Mouse (Mus musculus) MEL (cell line): ENCODE results near the gene Cdca7l. TPM values are rescaled to one million over a fixed set of nuclear protein-coding genes. Genes with fewer than 3 reads are reported as not detected.
"Not testable (repeated sequence)": the region's sequence is repeated elsewhere in the genome, so short reads cannot be mapped to it uniquely, and the experiment has no call there.

ENCODE experiments used
- DNase-seq: peaks from one replicate; pipeline ENCODE4 v3.0.0; 2011; ENCODE audit warnings: low read depth, low spot score
- H3K27ac ChIP-seq: 2 replicates; pipeline ENCODE4 v1.5.1; 2012; ENCODE audit warnings: low read depth, mild to moderate bottlenecking, control low read depth, low read length, moderate library complexity; ENCODE audit not compliant: control insufficient read depth
- H3K27me3 ChIP-seq, 2 experiments: fragments of 150-350 bp in 1 of 2; sonication (generic) in 1 of 2; 2 replicates each; pipeline ENCODE4 v1.6.1; 2012; ENCODE audit warnings: low read length in 2 of 2, mild to moderate bottlenecking in 2 of 2, improper control_type of control experiment in 1 of 2, moderate library complexity in 1 of 2; ENCODE audit not compliant: insufficient read depth in 2 of 2, control insufficient read depth in 1 of 2
- H3K36me3 ChIP-seq, 2 experiments: 2 replicates each; pipeline ENCODE4 v1.6.1; 2012 to 2014; ENCODE audit warnings: low read length in 2 of 2, improper control_type of control experiment in 1 of 2, inconsistent platforms in 1 of 2, mild to moderate bottlenecking in 1 of 2; ENCODE audit not compliant: insufficient read depth in 2 of 2, control insufficient read depth in 1 of 2
- H3K4me1 ChIP-seq, 2 experiments: fragments of 150-350 bp in 1 of 2; sonication (generic) in 1 of 2; 2 replicates each; pipeline ENCODE4 v1.6.1; 2012; ENCODE audit warnings: low read length in 2 of 2, improper control_type of control experiment in 1 of 2, mild to moderate bottlenecking in 1 of 2; ENCODE audit not compliant: insufficient read depth in 2 of 2, control insufficient read depth in 1 of 2
- H3K4me3 ChIP-seq, 2 experiments: fragments of 150-350 bp in 1 of 2; sonication (generic) in 1 of 2; 2 replicates each; pipeline ENCODE4 v1.5.1; 2012; ENCODE audit warnings: low read depth in 2 of 2, low read length in 2 of 2, mild to moderate bottlenecking in 2 of 2, moderate library complexity in 2 of 2, control low read depth in 1 of 2, improper control_type of control experiment in 1 of 2; ENCODE audit not compliant: control insufficient read depth in 1 of 2, insufficient read depth in 1 of 2
- H3K79me2 ChIP-seq: 2 replicates; pipeline ENCODE4 v1.6.1; 2012; ENCODE audit warnings: mild to moderate bottlenecking, low read length, moderate library complexity; ENCODE audit not compliant: control insufficient read depth, poor library complexity, insufficient read depth
- H3K9ac ChIP-seq: 2 replicates; pipeline ENCODE4 v1.6.1; 2012; ENCODE audit warnings: low read depth, mild to moderate bottlenecking, control low read depth, low read length, moderate library complexity; ENCODE audit not compliant: control insufficient read depth, poor library complexity, severe bottlenecking
- H3K9me3 ChIP-seq: fragments of 150-350 bp; sonication (generic); replicated peaks from 2 replicates; pipeline ENCODE4 v1.6.1; 2012; ENCODE audit warnings: mild to moderate bottlenecking, low read length, improper control_type of control experiment, moderate library complexity; ENCODE audit not compliant: insufficient read depth
- BHLHE40 ChIP-seq: IDR thresholded peaks from 2 replicates; pipeline ENCODE4 v1.6.1; 2012; ENCODE audit warnings: low read depth, mild to moderate bottlenecking, inconsistent platforms, low read length, improper control_type of control experiment, borderline replicate concordance
- CHD2 ChIP-seq: IDR thresholded peaks from 2 replicates; pipeline ENCODE4 v1.6.1; 2011; ENCODE audit warnings: low read length, improper control_type of control experiment
- CTCF ChIP-seq, 3 experiments: IDR thresholded peaks in 2 of 3; conservative IDR thresholded peaks in 1 of 3; 2 replicates each; pipeline ENCODE4 v1.5.1; 2011 to 2012; ENCODE audit warnings: low read length in 3 of 3, low read depth in 2 of 3, mild to moderate bottlenecking in 2 of 3, improper control_type of control experiment in 1 of 3, inconsistent platforms in 1 of 3, mixed read lengths in 1 of 3, moderate library complexity in 1 of 3; ENCODE audit not compliant: control insufficient read depth in 1 of 3, insufficient read depth in 1 of 3, poor library complexity in 1 of 3, severe bottlenecking in 1 of 3
- ELF1 ChIP-seq: IDR thresholded peaks from 2 replicates; pipeline ENCODE4 v1.6.1; 2014; ENCODE audit warnings: low read depth, mild to moderate bottlenecking, inconsistent platforms, low read length, improper control_type of control experiment, moderate library complexity
- GABPA ChIP-seq: IDR thresholded peaks from 2 replicates; pipeline ENCODE4 v1.6.1; 2012; ENCODE audit warnings: low read depth, mild to moderate bottlenecking, inconsistent platforms, low read length, improper control_type of control experiment, moderate library complexity
- GATA1 ChIP-seq: IDR thresholded peaks from 2 replicates; pipeline ENCODE4 v1.6.1; 2011; ENCODE audit warnings: low read depth, low read length, improper control_type of control experiment
- JUND ChIP-seq: IDR thresholded peaks from 2 replicates; pipeline ENCODE4 v1.6.1; 2011; ENCODE audit warnings: low read depth, mild to moderate bottlenecking, improper control_type of control experiment, low read length
- KAT2A ChIP-seq: conservative IDR thresholded peaks from 2 replicates; pipeline ENCODE4 v1.6.1; 2012; ENCODE audit warnings: low read depth, low read length, improper control_type of control experiment, inconsistent platforms
- MAFK ChIP-seq: IDR thresholded peaks from 2 replicates; pipeline ENCODE4 v1.6.1; 2011; ENCODE audit warnings: low read depth, mild to moderate bottlenecking, low read length, improper control_type of control experiment, borderline replicate concordance
- MAX ChIP-seq: IDR thresholded peaks from 2 replicates; pipeline ENCODE4 v1.6.1; 2011; ENCODE audit warnings: low read length, improper control_type of control experiment
- MEF2A ChIP-seq: IDR thresholded peaks from 2 replicates; pipeline ENCODE4 v1.6.1; 2014; ENCODE audit warnings: low read depth, mild to moderate bottlenecking, inconsistent platforms, low read length, improper control_type of control experiment; ENCODE audit not compliant: poor library complexity, insufficient replicate concordance, severe bottlenecking; ENCODE audit errors: extremely low read depth
- MXI1 ChIP-seq: IDR thresholded peaks from 2 replicates; pipeline ENCODE4 v1.6.1; 2011; ENCODE audit warnings: mild to moderate bottlenecking, low read depth, low read length, improper control_type of control experiment
- MYC ChIP-seq: IDR thresholded peaks from 2 replicates; pipeline ENCODE4 v1.6.1; 2011; ENCODE audit warnings: low read depth, mild to moderate bottlenecking, low read length, improper control_type of control experiment, moderate library complexity
- NELFE ChIP-seq: IDR thresholded peaks from 2 replicates; pipeline ENCODE4 v1.6.1; 2011; ENCODE audit warnings: low read depth, low read length, improper control_type of control experiment
- NRF1 ChIP-seq: IDR thresholded peaks from 2 replicates; pipeline ENCODE4 v1.6.1; 2014; ENCODE audit warnings: low read depth, mild to moderate bottlenecking, inconsistent platforms, low read length, improper control_type of control experiment, moderate library complexity; ENCODE audit not compliant: poor library complexity, insufficient read depth, severe bottlenecking
- POLR2A ChIP-seq, 2 experiments: IDR thresholded peaks; 2 replicates each; pipeline ENCODE4 v1.6.1; 2011 to 2012; ENCODE audit warnings: low read length in 2 of 2, mild to moderate bottlenecking in 2 of 2, control low read depth in 1 of 2, improper control_type of control experiment in 1 of 2, low read depth in 1 of 2, moderate library complexity in 1 of 2; ENCODE audit not compliant: control insufficient read depth in 1 of 2, insufficient read depth in 1 of 2, poor library complexity in 1 of 2
- POLR2AphosphoS2 ChIP-seq: IDR thresholded peaks from 2 replicates; pipeline ENCODE4 v1.6.1; 2011; ENCODE audit warnings: low read length, improper control_type of control experiment
- POLR2AphosphoS5 ChIP-seq: IDR thresholded peaks from 2 replicates; pipeline ENCODE4 v1.6.1; 2012; ENCODE audit warnings: low read depth, borderline replicate concordance, mild to moderate bottlenecking, inconsistent platforms, low read length, moderate library complexity, mixed read lengths
- TBP ChIP-seq: IDR thresholded peaks from 2 replicates; pipeline ENCODE4 v1.8.0; 2011; ENCODE audit warnings: low read depth, low read length, improper control_type of control experiment
- ZKSCAN1 ChIP-seq: IDR thresholded peaks from 2 replicates; pipeline ENCODE4 v1.6.1; 2012; ENCODE audit warnings: low read depth, mild to moderate bottlenecking, inconsistent platforms, low read length, improper control_type of control experiment, moderate library complexity
- ZNF384 ChIP-seq: IDR thresholded peaks from 2 replicates; pipeline ENCODE4 v1.6.1; 2012; ENCODE audit warnings: low read depth, mild to moderate bottlenecking, inconsistent platforms, low read length, improper control_type of control experiment
- polyA plus RNA-seq, 2 experiments: library from polyadenylated mRNA; stranded (reverse) in 1 of 2; unstranded in 1 of 2; fragments of >175 nt in 1 of 2; fragments of >200 nt in 1 of 2; gene quantifications; 2 replicates each; pipeline versions ENCODE4 v1.2.1 to v1.2.4; 2012; ENCODE audit warnings: low replicate concordance in 2 of 2, low read depth in 1 of 2; ENCODE audit not compliant: insufficient read length in 2 of 2, insufficient read depth in 1 of 2, missing spikeins in 1 of 2
- total RNA-seq: library from RNA; depleted of rRNA; stranded (reverse); fragments of 300-350 nt; gene quantifications from 2 replicates; pipeline ENCODE4 v1.2.3, GENCODE M21; 2012

Gene Cdca7l
- total and polyA plus RNA-seq, 3 experiments, result 93.3 to 1,920 (median 99.6) TPM

GRCm38 (mm10) chr12:117884627-117885026 lies 80.5 kb downstream of the Cdca7l start:
- no peaks in the 10 kb centered on the region for H3K79me2 ChIP-seq
- H3K4me3 ChIP-seq, result no peak overlapping the region
- H3K4me1 ChIP-seq, result no peaks in the 10 kb centered on the region; a peak in 1 of 4 replicates
- no peak for DNase-seq
- H3K27ac ChIP-seq, result no peak overlapping the region
- H3K9me3 ChIP-seq, result no peaks in the 10 kb centered on the region
- TF ChIP-seq ZNF384, result peak; percentile 27; the same call in 1 of the 2 replicates
- no peak for TF ChIP-seq MAX
- TF ChIP-seq CTCF (IDR thresholded peaks at IDR 0.05 in 2 of 3, conservative IDR thresholded peaks at IDR 0.05 in 1 of 3; ENCODE audit: control insufficient read depth in 1 of 3, insufficient read depth in 1 of 3, low read depth in 2 of 3, low read length in 3 of 3, poor library complexity in 1 of 3, severe bottlenecking in 1 of 3), result no peak
- no peaks in the 10 kb centered on the region for H3K27me3 ChIP-seq
- no peaks in the 10 kb centered on the region; a peak in 2 of 4 replicates for H3K36me3 ChIP-seq
- H3K9ac ChIP-seq, result no peak overlapping the region

DNA sequence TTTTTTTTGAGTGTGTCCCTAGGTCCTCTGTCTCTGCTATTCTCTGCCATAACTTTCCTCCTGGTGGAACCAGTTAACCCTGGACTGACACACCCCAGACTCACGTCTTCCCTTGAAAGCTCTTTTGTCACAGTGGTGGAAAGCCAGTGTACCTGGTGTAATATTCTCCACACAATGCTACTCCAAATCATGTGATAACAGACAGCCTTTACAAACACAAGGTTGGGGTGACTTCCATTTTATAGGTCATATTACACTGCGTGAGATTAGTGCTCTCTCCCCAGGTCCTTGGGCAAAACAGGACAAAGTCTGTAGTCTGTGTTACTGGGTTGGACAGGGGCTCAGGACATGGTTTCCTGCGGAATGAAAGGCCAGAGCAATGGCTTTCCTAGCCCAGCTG lies 83.3 kb downstream of the Cdca7l start:
- DNase-seq, result no peak
- no peaks in the 10 kb centered on the region; a peak in 1 of 4 replicates for H3K36me3 ChIP-seq

DNA sequence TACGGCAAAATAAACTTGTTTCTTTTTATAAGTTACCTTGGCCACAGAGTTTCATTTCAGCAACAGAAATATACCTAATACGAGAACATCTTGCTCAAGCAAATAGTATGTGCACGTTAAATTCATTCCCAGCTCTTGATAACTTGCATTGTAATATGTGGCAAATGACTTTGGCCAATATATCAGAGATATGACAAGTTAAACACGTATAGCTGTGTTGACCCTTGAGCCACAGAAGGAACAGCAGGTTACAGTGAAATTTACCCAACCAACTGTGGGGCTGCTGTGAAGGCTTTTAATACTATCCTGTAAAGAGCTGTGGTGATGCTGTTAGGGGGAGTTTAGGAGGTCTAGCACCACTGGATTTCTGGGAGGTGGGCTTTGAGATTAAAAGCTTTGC lies 96.7 kb downstream of the Cdca7l start:
- H3K79me2 ChIP-seq, DNase-seq, H3K4me3 ChIP-seq, H3K27me3 ChIP-seq, H3K9ac ChIP-seq, H3K4me1 ChIP-seq, H3K27ac ChIP-seq, H3K36me3 ChIP-seq, H3K9me3 ChIP-seq: not testable (repeated sequence)

More for the DNA sequence above, 83.3 kb downstream of the Cdca7l start:
- H3K27me3 ChIP-seq, result no peaks in the 10 kb centered on the region
- TF ChIP-seq MYC (no peak), POLR2AphosphoS2 (no peak), ELF1 (no peak), CHD2 (no peak), MAFK (no peak), GABPA (no peak), NRF1 (no peak), BHLHE40 (no peak), ZKSCAN1 (no peak), POLR2A (IDR thresholded peaks at IDR 0.05; ENCODE audit: control insufficient read depth in 1 of 2, insufficient read depth in 1 of 2, low read depth in 1 of 2, low read length in 2 of 2, poor library complexity in 1 of 2) (no peak), MXI1 (no peak), KAT2A (no peak), TBP (no peak), POLR2AphosphoS5 (no peak), MEF2A (no peak), NELFE (no peak), GATA1 (no peak), JUND (no peak)
- TF ChIP-seq, all 39 proteins: peak for 0
- Histone ChIP-seq H3K9ac (no peak overlapping the region), H3K79me2 (no peaks in the 10 kb centered on the region), H3K4me3 (no peak overlapping the region), H3K9me3 (no peaks in the 10 kb centered on the region), H3K27ac (no peak overlapping the region), H3K4me1 (no peaks in the 10 kb centered on the region; a peak in 1 of 4 replicates)

GRCm38 (mm10) chr12:117901352-117901751 lies 97.3 kb downstream of the Cdca7l start:
- not testable (repeated sequence) for H3K4me3 ChIP-seq, H3K9ac ChIP-seq, H3K79me2 ChIP-seq, H3K36me3 ChIP-seq, H3K9me3 ChIP-seq, H3K4me1 ChIP-seq, DNase-seq, H3K27ac ChIP-seq, H3K27me3 ChIP-seq
